Mouse (Mus musculus) layer of hippocampus, postnatal 10 days (tissue): Measurements from ENCODE around the gene Bola2. TPM values are rescaled to one million over a fixed set of nuclear protein-coding genes. Genes with fewer than 3 reads are reported as not detected.
A peak's percentile ranks its signal among the peaks of the same experiment; 100 is the strongest.
"Not testable (repeated sequence)": the region's sequence is repeated elsewhere in the genome, so short reads cannot be mapped to it uniquely, and the experiment has no call there.

ENCODE experiments used
- DNase-seq, 2 experiments: peaks; one replicate each; pipeline ENCODE4 v3.0.0; 2021; ENCODE audit warnings: low spot score in 2 of 2
- total RNA-seq, 2 experiments: library from RNA; stranded (reverse); gene quantifications; 2 replicates each; pipeline ENCODE4 v1.2.3; 2021

Bola2 gene
- total RNA-seq, 2 experiments from 2014 or later = 114 to 137 TPM

- DNase-seq = not testable (repeated sequence)
Measured at GRCm38 (mm10) chr7:126688156-126688555, 7.0 kb upstream of the Bola2 start.

GRCm38 (mm10) chr7:126689021-126689420, 6.2 kb upstream of the Bola2 start:
- no peak for DNase-seq

GRCm38 (mm10) chr7:126690737-126691136, 4.5 kb upstream of the Bola2 start:
- DNase-seq = no peak

GRCm38 (mm10) chr7:126691676-126692075, 3.5 kb upstream of the Bola2 start:
- no peak for DNase-seq

GRCm38 (mm10) chr7:126692426-126692825, 2.8 kb upstream of the Bola2 start:
- DNase-seq = no peak

- peak; percentile 90 to 91 for DNase-seq
Measured at GRCm38 (mm10) chr7:126693256-126693655, 1.9 kb upstream of the Bola2 start.

GRCm38 (mm10) chr7:126693781-126694180, 1.4 kb upstream of the Bola2 start:
- DNase-seq = no peak

GRCm38 (mm10) chr7:126694441-126695051, 655 bp upstream of the Bola2 start:
- no peak for DNase-seq

GRCm38 (mm10) chr7:126695631-126696207, 518 bp downstream of the Bola2 start, which contains the start of gene Slx1b:
Slx1b (minus strand) TSS chr7:126695784.
- DNase-seq = peak; percentile 95 to 98

- no peak for DNase-seq
Measured at GRCm38 (mm10) chr7:126696303-126696702, 1.1 kb downstream of the Bola2 start.

GRCm38 (mm10) chr7:126696886-126697285, 1.7 kb downstream of the Bola2 start:
- DNase-seq = no peak

- no peak for DNase-seq
Measured at GRCm38 (mm10) chr7:126697838-126698237, 2.6 kb downstream of the Bola2 start.

- peak in 1 of 2 experiments; percentile 5 for DNase-seq
Measured at GRCm38 (mm10) chr7:126700063-126701015, 5.1 kb downstream of the Bola2 start.

GRCm38 (mm10) chr7:126701070-126701469, 5.9 kb downstream of the Bola2 start:
- DNase-seq = peak; percentile 95 to 96

- DNase-seq = peak in 1 of 2 experiments; percentile 11
Measured at GRCm38 (mm10) chr7:126701559-126702357, 6.6 kb downstream of the Bola2 start.

GRCm38 (mm10) chr7:126702358-126702757, 7.2 kb downstream of the Bola2 start:
- peak in 1 of 2 experiments; percentile 9 for DNase-seq

GRCm38 (mm10) chr7:126702861-126703756, 7.9 kb downstream of the Bola2 start:
- peak in 1 of 2 experiments; percentile 24 for DNase-seq

- DNase-seq = peak in 1 of 2 experiments; percentile 32
Measured at GRCm38 (mm10) chr7:126703757-126704077, 8.5 kb downstream of the Bola2 start.

- peak; percentile 84 to 89 for DNase-seq
Measured at GRCm38 (mm10) chr7:126704121-126704980, 9.2 kb downstream of the Bola2 start.
